Mouse (Mus musculus): ENCODE measurements around the gene 1190005I06Rik. TPM values are rescaled to one million over a fixed set of nuclear protein-coding genes. Genes with fewer than 3 reads are reported as not detected.

Gene 1190005I06Rik
- polyA plus RNA-seq, 1 experiment: not detected

- H3K4me3 ChIP-seq (ENCODE audit: insufficient read depth, low read depth, low read length): no peak overlapping the region
- H3K27ac ChIP-seq (ENCODE audit: insufficient read depth, low read depth, low read length): no peak overlapping the region
- 51% methylated on average over 7 of the region's 7 CpGs for WGBS
- 0 out of 2 replicates have a peak, but pooled peaks have one; percentile 48 for TF ChIP-seq CTCF (IDR thresholded peaks at IDR 0.05; ENCODE audit: insufficient read depth, low read depth, low read length)
- no peak for TF ChIP-seq POLR2A (IDR thresholded peaks at IDR 0.05; ENCODE audit: insufficient read depth, low read depth, low read length)
- H3K4me1 ChIP-seq (ENCODE audit: control insufficient read depth, insufficient read depth, low read length): peaks cover 15% of the 10 kb centered on the region
These were observed 47.9 kb downstream of the 1190005I06Rik start for GRCm38 (mm10) chr8:120599504-120599903.

- Histone ChIP-seq H3K27ac (ENCODE audit: insufficient read depth, low read depth, low read length) (no peak overlapping the region), H3K4me1 (ENCODE audit: control insufficient read depth, insufficient read depth, low read length) (peaks cover 15% of the 10 kb centered on the region), H3K4me3 (ENCODE audit: insufficient read depth, low read depth, low read length) (no peak overlapping the region)
- TF ChIP-seq CTCF (IDR thresholded peaks at IDR 0.05; ENCODE audit: insufficient read depth, low read depth, low read length) (no peak), POLR2A (IDR thresholded peaks at IDR 0.05; ENCODE audit: insufficient read depth, low read depth, low read length) (no peak)
- 47% methylated on average over 24 of the region's 24 CpGs for WGBS
These were observed 48.9 kb downstream of the 1190005I06Rik start for GRCm38 (mm10) chr8:120598579-120598978.

- 14% methylated on average over 5 of the region's 5 CpGs for WGBS
- peaks cover 9% of the 10 kb centered on the region for H3K4me1 ChIP-seq (ENCODE audit: control insufficient read depth, insufficient read depth, low read length)
- no peak overlapping the region for H3K27ac ChIP-seq (ENCODE audit: insufficient read depth, low read depth, low read length)
- H3K4me3 ChIP-seq (ENCODE audit: insufficient read depth, low read depth, low read length): no peak overlapping the region
- TF ChIP-seq POLR2A (IDR thresholded peaks at IDR 0.05; ENCODE audit: insufficient read depth, low read depth, low read length) (no peak), CTCF (IDR thresholded peaks at IDR 0.05; ENCODE audit: insufficient read depth, low read depth, low read length) (peak; percentile 52)
These were observed 51.5 kb downstream of the 1190005I06Rik start for GRCm38 (mm10) chr8:120595963-120596362.

GRCm38 (mm10) chr8:120594571-120594970, 52.9 kb downstream of the 1190005I06Rik start:
- TF ChIP-seq POLR2A (IDR thresholded peaks at IDR 0.05; ENCODE audit: insufficient read depth, low read depth, low read length) (no peak), CTCF (IDR thresholded peaks at IDR 0.05; ENCODE audit: insufficient read depth, low read depth, low read length) (peak; percentile 40; the same call in 1 of the 2 replicates)
- no peak overlapping the region for H3K4me3 ChIP-seq (ENCODE audit: insufficient read depth, low read depth, low read length)
- WGBS: 91% methylated on average over 5 of the region's 5 CpGs

GRCm38 (mm10) chr8:120591587-120592292, 55.7 kb downstream of the 1190005I06Rik start:
- no peak for TF ChIP-seq CTCF (IDR thresholded peaks at IDR 0.05; ENCODE audit: insufficient read depth, low read depth, low read length)
- no peak for TF ChIP-seq POLR2A (IDR thresholded peaks at IDR 0.05; ENCODE audit: insufficient read depth, low read depth, low read length)
- Histone ChIP-seq H3K4me3 (ENCODE audit: insufficient read depth, low read depth, low read length) (no peak overlapping the region), H3K27ac (ENCODE audit: insufficient read depth, low read depth, low read length) (no peak overlapping the region), H3K4me1 (ENCODE audit: control insufficient read depth, insufficient read depth, low read length) (peaks cover 10% of the 10 kb centered on the region)
- WGBS: 67% methylated on average over 10 of the region's 10 CpGs

More at GRCm38 (mm10) chr8:120594571-120594970, 52.9 kb downstream of the 1190005I06Rik start:
- Histone ChIP-seq H3K4me1 (ENCODE audit: control insufficient read depth, insufficient read depth, low read length) (peaks cover 9% of the 10 kb centered on the region), H3K27ac (ENCODE audit: insufficient read depth, low read depth, low read length) (no peak overlapping the region)

GRCm38 (mm10) chr8:120589921-120590320, 57.5 kb downstream of the 1190005I06Rik start:
- Histone ChIP-seq H3K27ac (ENCODE audit: insufficient read depth, low read depth, low read length) (no peak overlapping the region), H3K4me3 (ENCODE audit: insufficient read depth, low read depth, low read length) (no peak overlapping the region), H3K4me1 (ENCODE audit: control insufficient read depth, insufficient read depth, low read length) (peaks cover 10% of the 10 kb centered on the region)
- TF ChIP-seq CTCF (IDR thresholded peaks at IDR 0.05; ENCODE audit: insufficient read depth, low read depth, low read length) (no peak), POLR2A (IDR thresholded peaks at IDR 0.05; ENCODE audit: insufficient read depth, low read depth, low read length) (no peak)
- 68% methylated on average over 2 of the region's 2 CpGs for WGBS

GRCm38 (mm10) chr8:120588908-120589771, 58.3 kb downstream of the 1190005I06Rik start, which contains the start of gene Gins2:
Gins2 (minus strand) TSS chr8:120589304.
- whole genome bisulfite sequencing: under 1% methylated on average over 67 of the region's 67 CpGs
- 0 out of 2 replicates have a peak within 1 kb of the TSS, but pooled peaks have one; percentile 5 for H3K27ac ChIP-seq (ENCODE audit: insufficient read depth, low read depth, low read length)
- no peak for TF ChIP-seq CTCF (IDR thresholded peaks at IDR 0.05; ENCODE audit: insufficient read depth, low read depth, low read length)
- TF ChIP-seq POLR2A (IDR thresholded peaks at IDR 0.05; ENCODE audit: insufficient read depth, low read depth, low read length): 0 out of 2 replicates have a peak, but pooled peaks have one; percentile 15

GRCm38 (mm10) chr8:120585521-120585920, 61.9 kb downstream of the 1190005I06Rik start:
- no peak for TF ChIP-seq CTCF (IDR thresholded peaks at IDR 0.05; ENCODE audit: insufficient read depth, low read depth, low read length)
- no peak for TF ChIP-seq POLR2A (IDR thresholded peaks at IDR 0.05; ENCODE audit: insufficient read depth, low read depth, low read length)
- peaks cover 9% of the 10 kb centered on the region for H3K4me1 ChIP-seq (ENCODE audit: control insufficient read depth, insufficient read depth, low read length)
- H3K4me3 ChIP-seq (ENCODE audit: insufficient read depth, low read depth, low read length): no peak overlapping the region
- no peak overlapping the region for H3K27ac ChIP-seq (ENCODE audit: insufficient read depth, low read depth, low read length)
- 90% methylated on average over 10 of the region's 10 CpGs for WGBS

More at GRCm38 (mm10) chr8:120588908-120589771, 58.3 kb downstream of the 1190005I06Rik start, which contains the start of gene Gins2:
- Histone ChIP-seq H3K4me3 (ENCODE audit: insufficient read depth, low read depth, low read length) (peak within 1 kb of the TSS; percentile 54), H3K4me1 (ENCODE audit: control insufficient read depth, insufficient read depth, low read length) (peaks cover 10% of the 10 kb centered on the region)

All from olfactory bulb, adult 2 months (tissue).